Mouse (Mus musculus): ENCODE results near the gene Pde6g.
A peak's percentile ranks its signal among the peaks of the same experiment; 100 is the strongest.

Pde6g gene

DNA sequence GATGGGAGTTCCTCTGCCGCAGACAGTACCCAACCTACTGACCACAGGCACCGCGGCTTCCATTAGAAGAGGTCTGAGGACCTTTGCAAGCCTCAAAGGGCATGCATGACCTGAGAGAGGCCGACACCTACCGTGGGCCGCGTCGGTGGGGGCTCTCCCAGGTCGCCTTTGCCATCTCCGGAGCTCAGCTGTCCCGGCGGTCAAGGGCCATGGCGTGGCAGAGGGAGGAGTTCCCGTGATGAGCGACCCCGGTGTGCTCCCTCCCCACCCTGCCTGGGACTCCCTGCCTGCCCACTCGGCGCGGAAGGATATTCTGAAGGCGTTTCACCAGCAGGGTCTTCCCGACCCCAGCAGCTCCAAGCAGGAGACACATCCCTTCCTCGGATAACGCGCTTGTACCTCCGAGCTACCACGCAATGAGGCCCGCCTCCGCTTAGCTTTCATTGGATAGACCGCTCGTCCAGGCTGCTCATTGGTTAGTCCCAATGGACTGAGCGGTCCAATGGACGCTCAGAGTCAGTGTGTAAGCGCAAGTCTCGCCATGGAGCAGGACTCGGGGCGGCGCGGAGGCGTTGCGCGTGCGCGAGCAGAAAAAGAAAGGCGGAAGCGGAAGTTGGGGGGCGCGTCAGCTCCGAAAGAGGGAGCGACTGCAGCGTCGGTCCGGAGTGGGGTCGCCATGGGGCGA, 13.9 kb upstream of the Pde6g start, which contains the start of gene Arl16:
TSS of gene Arl16 (minus strand) at position 557 of the 685 bp plus-strand sequence.
- DNase-seq (ENCODE audit: low read depth in 1 of 2, low spot score in 2 of 2), result peak; percentile 84 to 87

GRCm38 (mm10) chr11:120465521-120465920, 12.2 kb upstream of the Pde6g start:
- DNase-seq (ENCODE audit: low read depth in 1 of 2, low spot score in 2 of 2), result no peak

- DNase-seq (ENCODE audit: low read depth in 1 of 2, low spot score in 2 of 2), result no peak
Observed at GRCm38 (mm10) chr11:120464365-120464764, 11.1 kb upstream of the Pde6g start.

DNA sequence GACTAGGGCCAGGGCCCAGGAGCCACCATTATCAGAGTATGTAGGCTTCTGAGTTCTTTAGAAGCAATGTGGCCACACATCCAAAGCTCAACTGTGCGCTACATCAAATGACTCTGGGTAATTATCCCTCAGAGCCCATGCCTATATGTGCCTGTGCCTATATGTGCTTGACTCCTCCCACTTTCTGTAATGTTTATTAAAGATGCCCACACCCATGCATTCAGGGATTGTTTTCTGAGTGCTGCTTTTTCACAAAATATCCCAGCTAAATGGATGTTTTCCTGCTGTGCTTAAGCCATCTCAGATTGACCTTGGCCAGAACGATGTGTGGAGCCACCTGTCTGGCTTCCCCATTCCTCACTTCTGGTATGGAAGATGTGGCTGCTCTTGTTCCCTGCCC, 10.2 kb upstream of the Pde6g start:
- no peak for DNase-seq (ENCODE audit: low read depth in 1 of 2, low spot score in 2 of 2)

DNA sequence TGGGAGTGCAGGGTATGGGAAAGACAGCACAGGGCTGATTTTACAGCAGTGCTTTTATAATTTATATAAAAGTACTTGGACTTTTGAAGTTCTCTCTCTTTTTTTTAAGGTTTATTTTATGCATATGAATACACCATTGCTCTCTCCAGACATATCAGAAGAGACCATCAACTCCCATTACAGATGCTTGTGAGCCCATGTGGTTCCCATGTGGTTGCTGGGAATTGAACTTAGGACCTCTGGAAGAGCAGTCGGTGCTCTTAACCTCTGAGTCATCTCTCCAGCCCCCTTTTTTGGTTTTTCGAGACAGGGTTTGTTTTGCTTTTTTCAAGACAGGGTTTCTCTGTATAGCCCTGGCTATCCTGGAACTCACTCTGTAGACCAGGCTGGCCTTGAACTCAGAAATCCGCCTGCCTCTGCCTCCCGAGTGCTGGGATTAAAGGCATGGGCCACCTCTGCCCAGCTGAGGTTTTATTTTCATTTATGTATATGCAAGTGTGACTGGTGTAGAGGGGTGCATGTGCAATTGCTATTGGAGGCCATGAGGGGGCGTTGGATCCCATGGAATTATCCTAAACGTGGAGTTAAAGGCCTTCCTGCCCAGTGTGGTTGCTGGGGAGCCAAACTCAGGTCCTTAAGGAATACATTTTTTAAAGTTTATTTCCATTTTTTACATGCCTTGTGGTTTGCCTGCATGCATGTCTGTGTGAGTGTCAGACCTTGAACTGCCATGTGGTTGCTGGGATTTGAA, 5.7 kb upstream of the Pde6g start:
- no peak for DNase-seq (ENCODE audit: low read depth in 1 of 2, low spot score in 2 of 2)

DNA sequence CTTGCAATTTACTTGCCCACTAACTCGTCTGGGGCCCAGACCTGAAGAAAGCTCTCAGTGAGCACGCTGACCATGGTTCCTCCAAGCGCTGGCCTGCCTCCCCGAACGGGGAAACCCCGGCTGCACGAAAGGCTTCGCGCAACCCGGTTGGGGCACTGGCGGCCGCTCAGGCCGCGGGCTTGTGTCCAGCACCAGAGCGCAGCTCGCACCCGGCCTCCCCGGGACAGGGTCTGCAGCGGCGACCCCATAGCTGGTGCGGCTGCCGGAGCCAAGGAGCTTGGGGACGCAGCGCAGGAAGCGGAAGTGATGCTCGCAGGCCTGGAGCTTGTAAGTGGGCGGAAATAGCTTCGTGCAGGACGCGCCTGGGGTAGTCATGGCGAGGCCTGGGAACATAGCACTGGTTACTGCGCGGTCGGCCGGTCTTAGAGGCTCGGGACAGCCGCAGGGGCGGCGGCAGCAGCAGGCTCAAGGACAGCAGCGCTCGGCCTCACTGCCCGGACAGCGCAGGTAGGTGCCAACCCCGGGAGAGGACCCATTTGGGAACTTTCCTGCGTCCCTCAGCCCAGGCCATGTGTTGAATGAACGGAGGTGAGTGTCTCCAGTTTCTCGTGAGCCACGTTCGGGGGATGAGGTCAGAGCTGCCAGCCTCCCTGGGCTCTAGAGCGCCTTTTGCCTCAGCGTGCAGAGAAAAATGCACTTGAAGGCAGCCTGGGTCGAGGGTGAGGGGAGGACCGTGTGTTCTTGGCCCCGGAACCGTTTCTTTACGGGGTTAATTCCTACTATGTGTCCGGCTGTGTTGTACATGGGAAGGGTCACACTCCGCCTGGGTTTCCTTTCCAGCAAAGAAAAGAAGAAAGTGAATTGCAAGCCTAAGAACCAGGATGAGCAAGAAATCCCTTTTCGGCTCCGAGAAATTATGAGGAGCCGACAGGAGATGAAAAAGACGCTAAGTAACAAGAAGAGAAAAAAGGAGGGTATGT, 4.8 kb upstream of the Pde6g start, which contains the start of the genes Oxld1 and Ccdc137:
TSS of gene Oxld1 (minus strand) at position 297 of the 980 bp plus-strand sequence.
TSS of gene Ccdc137 (plus strand) at position 344 of the 980 bp plus-strand sequence.
- peak in 1 of 2 experiments; percentile 55 for DNase-seq (ENCODE audit: low read depth in 1 of 2, low spot score in 2 of 2)

GRCm38 (mm10) chr11:120457370-120457769, 4.1 kb upstream of the Pde6g start:
- DNase-seq (ENCODE audit: low read depth in 1 of 2, low spot score in 2 of 2), result no peak

DNA sequence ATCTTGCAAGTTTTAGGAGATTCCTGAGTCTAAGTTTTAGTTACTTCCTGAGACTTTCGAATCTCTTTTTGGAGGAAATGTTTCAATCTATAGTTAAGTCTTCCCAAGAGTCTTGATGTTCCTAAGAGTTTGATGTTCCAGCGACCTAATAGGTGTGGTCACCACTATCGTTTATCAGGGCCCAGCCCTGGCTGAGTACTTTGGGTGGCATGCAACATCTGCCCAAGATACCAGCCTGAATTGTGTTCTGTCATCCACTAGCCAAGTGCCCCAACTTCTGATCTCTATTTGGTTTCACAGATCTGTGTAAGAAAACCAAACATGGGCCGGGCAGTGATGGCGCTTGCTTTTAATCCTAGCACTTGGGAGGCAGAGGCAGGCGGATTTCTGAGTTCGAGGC, 2.1 kb upstream of the Pde6g start:
- DNase-seq (ENCODE audit: low read depth in 1 of 2, low spot score in 2 of 2), result no peak

GRCm38 (mm10) chr11:120454965-120455364, 1.7 kb upstream of the Pde6g start:
- DNase-seq (ENCODE audit: low read depth in 1 of 2, low spot score in 2 of 2), result no peak

GRCm38 (mm10) chr11:120452246-120452645, 1.1 kb downstream of the Pde6g start:
- DNase-seq (ENCODE audit: low read depth in 1 of 2, low spot score in 2 of 2), result no peak

- no peak for DNase-seq (ENCODE audit: low read depth in 1 of 2, low spot score in 2 of 2)
Observed at GRCm38 (mm10) chr11:120447179-120447578, 6.1 kb downstream of the Pde6g start.

- DNase-seq (ENCODE audit: low read depth in 1 of 2, low spot score in 2 of 2), result no peak
Observed at GRCm38 (mm10) chr11:120445475-120445874, 7.8 kb downstream of the Pde6g start.

- DNase-seq (ENCODE audit: low read depth in 1 of 2, low spot score in 2 of 2), result no peak
Observed at GRCm38 (mm10) chr11:120444106-120444505, 9.2 kb downstream of the Pde6g start.

GRCm38 (mm10) chr11:120442765-120443280, 10.5 kb downstream of the Pde6g start:
- DNase-seq (ENCODE audit: low read depth in 1 of 2, low spot score in 2 of 2), result no peak

GRCm38 (mm10) chr11:120442344-120442743, 11.0 kb downstream of the Pde6g start, which contains the start of gene Tspan10:
Gene Tspan10 (plus strand): TSS chr11:120442644.
- DNase-seq (ENCODE audit: low read depth in 1 of 2, low spot score in 2 of 2), result no peak

DNA sequence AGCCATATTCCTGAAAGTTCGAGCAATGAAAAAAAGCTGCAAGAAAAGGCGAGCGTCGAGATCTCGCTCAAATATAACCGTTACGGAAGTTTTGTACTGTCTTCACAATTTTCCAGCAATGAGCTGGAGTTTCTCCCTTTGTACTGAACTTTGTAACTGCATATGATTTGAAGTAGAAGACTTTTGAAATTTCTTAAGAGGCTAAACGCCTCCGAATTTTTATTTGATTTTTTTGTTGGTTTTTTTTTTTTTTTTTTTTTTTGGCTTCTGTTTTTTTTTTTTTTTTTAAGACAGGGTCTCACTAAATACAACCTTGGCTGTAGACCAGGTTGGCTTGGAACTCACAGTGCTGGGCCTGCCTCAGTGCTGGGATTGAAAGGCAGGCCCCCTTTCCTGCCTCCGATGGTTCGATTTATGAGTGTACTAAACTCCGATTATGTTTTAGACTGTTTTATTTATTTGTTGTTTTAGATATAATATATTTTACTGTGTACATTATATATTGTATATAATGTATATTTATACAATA, 15.4 kb downstream of the Pde6g start:
- DNase-seq (ENCODE audit: low read depth in 1 of 2, low spot score in 2 of 2), result no peak

DNA sequence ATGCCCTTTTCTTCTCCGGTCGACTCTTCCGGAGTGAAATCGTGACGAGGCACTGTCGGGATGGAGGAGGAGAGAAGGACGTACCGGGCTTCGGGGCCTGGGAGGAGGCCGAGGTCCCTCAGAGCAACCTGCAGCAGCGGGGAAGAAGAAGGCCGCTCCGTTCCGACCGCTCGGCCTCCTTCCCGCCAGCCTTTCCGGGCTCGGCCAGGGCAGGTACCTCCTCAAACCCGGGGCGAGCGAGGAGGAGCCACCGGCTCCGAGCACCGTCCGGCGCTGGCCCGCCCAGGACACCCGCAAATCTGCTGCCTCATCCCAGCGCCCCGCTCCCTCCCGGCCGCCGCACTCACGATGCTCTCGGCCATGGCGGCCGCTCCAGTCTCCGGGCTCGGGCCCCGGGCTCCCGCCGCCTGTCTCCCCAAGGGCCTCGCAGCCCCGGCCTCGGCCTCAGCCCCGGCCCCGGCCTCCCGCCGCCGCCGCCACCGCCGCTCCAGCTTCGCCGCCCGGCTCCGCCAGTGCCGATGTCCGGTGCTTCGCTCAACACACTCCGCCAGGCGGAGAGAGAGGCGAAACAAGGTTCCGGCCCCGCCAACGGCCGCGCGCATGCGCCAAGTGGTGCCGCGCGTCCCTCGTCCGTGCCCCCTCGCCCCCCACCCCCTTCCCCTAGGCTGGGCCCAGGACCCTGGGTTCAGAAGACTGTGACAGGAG, 16.0 kb downstream of the Pde6g start, which contains the start of gene Nploc4:
TSS of gene Nploc4 (minus strand) at position 557 of the 705 bp plus-strand sequence.
- peak; percentile 60 to 79 for DNase-seq (ENCODE audit: low read depth in 1 of 2, low spot score in 2 of 2)

DNA sequence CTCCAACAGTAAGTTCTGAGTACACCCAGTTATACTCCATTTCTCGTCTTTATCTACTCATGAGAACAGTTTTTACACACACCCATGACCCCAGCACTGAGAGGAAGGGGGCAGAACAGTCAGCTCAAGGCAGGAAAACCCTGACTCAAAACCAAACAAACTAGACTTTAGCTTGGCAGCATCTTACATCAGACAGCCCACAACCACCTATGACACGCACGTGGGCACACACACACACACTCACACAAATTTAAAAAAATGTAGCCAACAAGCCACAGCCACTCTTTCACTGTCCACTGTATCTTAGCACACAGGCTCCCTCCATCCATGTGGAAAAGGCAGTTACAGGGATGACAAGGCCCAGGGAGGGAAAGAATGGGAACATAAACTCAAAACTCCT, 26.6 kb downstream of the Pde6g start:
- DNase-seq (ENCODE audit: low read depth in 1 of 2, low spot score in 2 of 2), result no peak

DNA sequence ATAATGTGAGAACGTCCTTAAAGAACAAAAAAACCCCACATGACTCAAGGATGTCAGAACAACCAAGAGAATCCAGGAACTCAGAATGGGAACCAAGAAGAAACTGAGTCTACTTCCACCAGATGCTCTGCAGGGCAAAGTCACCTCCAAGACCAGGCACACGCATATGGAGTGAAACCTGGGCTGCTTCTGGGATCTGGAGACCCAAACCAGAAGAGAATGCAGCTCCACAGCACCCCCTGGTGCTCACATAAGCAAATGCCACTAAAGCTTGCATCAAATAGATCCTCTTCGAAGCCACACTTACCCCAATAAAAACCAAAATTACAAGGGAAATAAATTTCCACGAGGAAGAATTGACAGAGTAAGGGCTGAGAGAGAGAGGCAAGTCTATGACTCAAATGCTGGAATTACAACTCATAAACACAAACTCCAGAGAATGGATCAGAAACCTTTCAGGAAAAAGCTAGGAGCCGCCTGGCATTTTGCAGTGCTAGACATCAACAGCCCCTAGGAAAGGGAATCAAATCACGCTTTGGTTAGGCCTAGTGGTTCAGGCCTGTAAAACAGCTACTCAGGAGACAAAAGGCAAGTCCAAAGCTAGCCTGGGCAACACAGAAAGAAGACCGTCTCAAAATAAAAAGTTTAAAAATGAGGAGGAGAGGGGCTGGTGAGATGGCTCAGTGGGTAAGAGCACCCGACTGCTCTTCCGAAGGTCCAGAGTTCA, 29.6 kb downstream of the Pde6g start:
- DNase-seq (ENCODE audit: low read depth in 1 of 2, low spot score in 2 of 2), result no peak

Data from monocyte, adult 2 months (primary cell).